Mouse (Mus musculus) embryonic fibroblast, embryonic 13.5 days (primary cell): ENCODE data around the gene Ctnna3.

Source experiments
- CTCF ChIP-seq: IDR thresholded peaks from 2 replicates; pipeline ENCODE4 v1.5.1; 2011; ENCODE audit warnings: mild to moderate bottlenecking, control low read depth, low read length, moderate library complexity, borderline replicate concordance; ENCODE audit not compliant: insufficient read depth
- POLR2A ChIP-seq: IDR thresholded peaks from 2 replicates; pipeline ENCODE4 v1.6.1; 2011; ENCODE audit warnings: low read depth, mild to moderate bottlenecking, control low read depth, low read length, moderate library complexity

- no peak for TF ChIP-seq CTCF
- TF ChIP-seq POLR2A = no peak
Measured at GRCm38 (mm10) chr10:64373288-64373687, 943.4 kb downstream of the Ctnna3 start.
